Mouse (Mus musculus): Measurements from ENCODE around the gene Gm28048. TPM values are rescaled to one million over a fixed set of nuclear protein-coding genes. Genes with fewer than 3 reads are reported as not detected.

Gm28048 gene
- total RNA-seq, 1 experiment from 2014 or later = 52.4 TPM

DNA sequence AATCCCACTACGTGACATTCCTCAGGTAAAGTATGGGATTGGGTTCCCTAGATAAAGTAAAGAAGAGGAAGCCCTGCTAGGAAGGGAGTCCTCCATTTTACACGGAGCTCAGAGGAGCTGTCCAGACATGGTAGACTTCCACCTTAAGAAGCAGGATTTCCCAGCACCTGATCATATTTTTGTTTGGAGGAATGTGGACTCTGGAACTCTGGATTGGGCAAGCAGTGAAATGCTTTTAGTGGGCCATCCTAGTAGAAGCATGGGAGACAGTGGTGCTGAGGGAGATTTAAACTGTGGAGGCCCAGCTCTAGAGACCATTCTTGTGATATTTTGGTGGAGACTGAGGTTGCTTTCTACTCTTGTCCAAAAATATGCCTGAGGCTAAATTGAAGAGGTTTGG is 59.3 kb downstream of the Gm28048 start:
- ATAC-seq (replicated peaks in 1 of 2; ENCODE audit: insufficient read depth in 1 of 2, low FRiP score in 2 of 2, low TSS enrichment in 1 of 2, low read depth in 1 of 2, poor library complexity in 2 of 2, severe bottlenecking in 2 of 2) = no peak

DNA sequence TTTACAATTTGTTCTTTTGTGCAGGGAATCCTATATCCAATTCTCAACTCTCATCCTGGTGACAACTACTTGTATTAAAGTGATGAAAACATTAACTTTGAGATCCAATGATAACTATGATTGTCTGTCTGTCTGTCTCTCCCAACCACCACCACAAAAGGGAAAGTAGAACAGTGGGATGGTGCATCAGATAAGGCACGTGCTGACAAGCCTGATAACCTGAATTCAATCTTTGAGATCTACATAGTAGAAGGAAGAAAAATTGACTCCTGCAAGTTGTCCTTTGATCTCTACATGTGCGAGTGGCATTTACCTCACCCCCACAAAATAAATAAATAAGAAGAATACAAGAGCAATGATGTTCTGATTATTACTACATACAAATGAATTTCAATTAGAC is 62.6 kb downstream of the Gm28048 start:
- no peak for ATAC-seq (replicated peaks in 1 of 2; ENCODE audit: insufficient read depth in 1 of 2, low FRiP score in 2 of 2, low TSS enrichment in 1 of 2, low read depth in 1 of 2, poor library complexity in 2 of 2, severe bottlenecking in 2 of 2)

DNA sequence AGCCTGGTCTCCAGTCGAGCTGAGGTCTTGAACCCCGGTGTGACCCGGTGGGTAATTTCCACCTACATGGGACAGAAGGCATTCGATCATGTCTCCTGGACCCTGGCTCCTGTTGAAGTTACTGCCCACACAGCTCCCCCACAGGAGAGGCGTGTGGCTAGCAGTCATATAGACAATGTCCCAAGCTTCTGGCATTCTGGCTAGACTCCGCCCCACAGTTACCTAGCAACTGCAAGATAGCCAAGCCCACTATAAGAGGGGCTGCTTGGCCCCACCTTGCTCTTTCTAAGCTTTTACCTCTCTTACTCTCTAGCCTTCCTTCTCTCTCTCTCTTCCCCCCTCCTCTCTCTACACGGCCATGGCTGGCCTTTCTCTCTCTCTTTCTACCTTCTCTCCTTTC is 64.1 kb downstream of the Gm28048 start:
- no peak for ATAC-seq (replicated peaks in 1 of 2; ENCODE audit: insufficient read depth in 1 of 2, low FRiP score in 2 of 2, low TSS enrichment in 1 of 2, low read depth in 1 of 2, poor library complexity in 2 of 2, severe bottlenecking in 2 of 2)

DNA sequence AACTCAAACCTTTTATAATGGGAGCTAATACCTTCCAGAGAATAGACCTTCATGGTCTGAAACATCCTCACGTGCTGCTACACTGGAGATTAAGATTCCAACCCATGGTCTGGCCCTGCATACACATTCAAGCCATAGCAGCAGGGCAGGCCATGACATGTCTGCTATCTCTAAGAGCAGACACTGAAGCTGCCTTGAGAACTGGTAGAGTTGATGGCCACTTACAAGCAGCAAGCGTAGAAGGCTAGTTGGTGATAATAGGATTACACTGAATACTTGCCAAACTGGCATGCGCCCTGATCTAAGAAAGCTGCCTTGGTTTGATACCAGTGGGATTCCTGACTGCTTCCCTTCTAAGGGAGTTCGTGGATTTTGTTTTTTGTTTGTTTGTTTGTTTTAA is 68.1 kb downstream of the Gm28048 start:
- peak in 1 of 2 experiments; percentile 48; a peak in 2 of 4 replicates for ATAC-seq (replicated peaks in 1 of 2; ENCODE audit: insufficient read depth in 1 of 2, low FRiP score in 2 of 2, low TSS enrichment in 1 of 2, low read depth in 1 of 2, poor library complexity in 2 of 2, severe bottlenecking in 2 of 2)

DNA sequence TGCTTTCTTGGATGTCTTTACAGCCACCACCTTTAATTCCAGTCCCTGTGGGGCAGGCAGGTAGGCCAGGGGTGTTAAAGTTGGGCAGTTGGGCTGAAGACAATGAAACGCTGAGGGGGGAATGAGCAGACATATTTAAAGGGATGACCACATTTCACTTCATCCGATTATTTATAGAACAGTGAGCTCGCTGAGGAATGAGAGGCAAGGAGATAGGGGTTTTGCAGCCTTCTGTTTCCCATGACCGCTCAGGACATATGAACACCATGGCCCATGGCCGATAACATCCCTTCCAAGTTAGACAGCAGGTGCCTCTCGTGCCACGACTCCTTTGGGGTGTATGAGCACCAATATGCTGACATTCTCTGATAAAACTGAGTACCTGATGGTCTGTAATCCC is 70.1 kb downstream of the Gm28048 start:
- no peak for ATAC-seq (replicated peaks in 1 of 2; ENCODE audit: insufficient read depth in 1 of 2, low FRiP score in 2 of 2, low TSS enrichment in 1 of 2, low read depth in 1 of 2, poor library complexity in 2 of 2, severe bottlenecking in 2 of 2)

DNA sequence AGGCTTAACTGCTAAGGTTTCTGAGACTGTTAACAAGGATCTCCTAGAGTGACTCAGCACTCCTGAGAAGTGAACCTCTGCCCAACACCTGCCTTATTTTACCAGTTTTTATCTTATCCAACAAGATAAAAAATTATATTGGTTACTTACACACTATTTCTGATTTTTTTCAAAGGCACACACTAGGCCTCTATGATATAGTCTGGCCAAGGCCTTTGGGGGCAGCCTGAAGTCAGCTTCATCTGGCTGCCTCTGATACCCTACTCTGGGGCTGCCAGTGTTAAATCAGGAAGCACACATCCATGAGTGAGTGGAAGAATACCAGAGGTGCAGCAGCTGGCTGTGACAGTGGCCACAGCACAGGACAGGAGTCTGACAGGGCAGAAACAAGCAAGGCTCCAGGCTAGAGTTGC is 75.4 kb downstream of the Gm28048 start:
- peak; percentile 29 to 56; a peak in 2 of 4 replicates for ATAC-seq (replicated peaks in 1 of 2; ENCODE audit: insufficient read depth in 1 of 2, low FRiP score in 2 of 2, low TSS enrichment in 1 of 2, low read depth in 1 of 2, poor library complexity in 2 of 2, severe bottlenecking in 2 of 2)

DNA sequence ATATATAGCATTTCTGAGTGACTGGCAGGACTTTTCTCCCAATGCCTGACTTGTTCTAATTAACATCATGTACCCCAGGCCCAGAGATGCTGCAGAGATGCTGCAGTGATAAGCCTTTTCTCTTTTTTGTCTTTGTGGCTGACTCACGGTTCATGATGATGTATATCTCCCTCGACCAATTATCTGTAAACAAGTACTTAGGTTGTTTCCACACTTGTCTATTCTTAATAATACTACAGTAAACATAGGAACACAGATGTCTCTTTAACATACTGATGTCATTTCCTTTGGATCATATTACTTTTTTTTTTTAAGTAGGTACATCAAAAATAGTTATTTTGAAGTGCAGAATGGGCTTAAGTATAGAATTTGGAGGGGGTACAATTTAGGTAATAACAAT is 79.0 kb downstream of the Gm28048 start:
- ATAC-seq (replicated peaks in 1 of 2; ENCODE audit: insufficient read depth in 1 of 2, low FRiP score in 2 of 2, low TSS enrichment in 1 of 2, low read depth in 1 of 2, poor library complexity in 2 of 2, severe bottlenecking in 2 of 2) = no peak

DNA sequence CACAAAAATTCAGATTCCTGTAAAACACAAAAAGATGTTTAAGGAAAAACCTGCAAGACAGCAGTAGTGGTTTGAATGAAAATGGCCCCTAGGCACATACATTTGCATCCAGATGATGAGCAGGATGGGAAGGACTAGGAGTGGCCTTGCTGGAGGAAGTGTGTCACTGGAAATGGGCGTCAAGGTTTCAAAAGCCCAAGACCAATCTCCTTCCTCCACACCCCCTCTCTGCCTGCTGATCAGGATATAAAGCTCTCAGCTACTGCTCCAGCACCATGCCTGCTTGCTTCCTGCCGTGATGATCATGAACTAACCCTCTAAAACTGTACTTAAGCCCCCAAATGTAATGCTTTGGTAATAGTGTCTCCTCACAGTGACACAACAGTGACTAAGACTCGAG is 81.8 kb downstream of the Gm28048 start:
- no peak for ATAC-seq (replicated peaks in 1 of 2; ENCODE audit: insufficient read depth in 1 of 2, low FRiP score in 2 of 2, low TSS enrichment in 1 of 2, low read depth in 1 of 2, poor library complexity in 2 of 2, severe bottlenecking in 2 of 2)

DNA sequence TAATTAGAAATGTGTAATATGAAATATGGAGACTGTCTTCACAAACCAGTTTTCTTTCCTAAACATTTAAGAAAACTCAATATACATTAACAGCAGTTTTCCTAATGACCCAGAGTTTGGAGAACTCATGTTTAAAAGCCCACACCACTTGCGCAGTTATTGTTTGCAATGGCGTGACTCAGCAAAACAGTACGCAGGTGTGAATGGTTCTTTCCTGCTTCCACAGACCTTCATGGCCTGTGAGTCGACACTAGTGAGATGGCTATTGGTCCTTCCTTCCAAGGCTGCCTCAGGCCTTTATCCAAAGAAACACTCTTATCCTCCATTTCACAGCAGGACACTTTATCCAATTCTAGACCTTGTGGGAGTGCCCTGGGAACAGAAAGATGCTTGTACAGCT is 84.2 kb downstream of the Gm28048 start:
- ATAC-seq (replicated peaks in 1 of 2; ENCODE audit: insufficient read depth in 1 of 2, low FRiP score in 2 of 2, low TSS enrichment in 1 of 2, low read depth in 1 of 2, poor library complexity in 2 of 2, severe bottlenecking in 2 of 2) = no peak; a peak in 1 of 4 replicates

DNA sequence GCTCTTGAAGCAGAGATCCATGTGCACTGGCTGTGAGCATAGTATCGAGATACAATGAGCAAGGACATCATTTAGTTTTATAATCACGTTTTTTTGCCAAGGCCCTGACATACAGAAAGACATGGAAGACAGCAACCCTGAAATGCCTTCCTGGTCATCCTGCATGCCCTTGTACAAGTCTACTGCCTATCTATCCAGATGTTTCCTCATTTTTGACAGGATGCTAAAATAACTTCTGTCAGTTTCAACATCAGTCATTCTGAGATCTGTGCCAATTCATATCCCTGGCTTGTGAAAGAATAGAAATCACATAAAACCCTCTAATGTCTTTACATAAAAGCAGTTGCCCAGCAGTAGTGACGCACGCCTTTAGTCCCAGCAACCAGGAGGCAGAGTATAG is 84.8 kb downstream of the Gm28048 start:
- ATAC-seq (replicated peaks in 1 of 2; ENCODE audit: insufficient read depth in 1 of 2, low FRiP score in 2 of 2, low TSS enrichment in 1 of 2, low read depth in 1 of 2, poor library complexity in 2 of 2, severe bottlenecking in 2 of 2) = peak in 1 of 2 experiments; percentile 48; a peak in 1 of 4 replicates

DNA sequence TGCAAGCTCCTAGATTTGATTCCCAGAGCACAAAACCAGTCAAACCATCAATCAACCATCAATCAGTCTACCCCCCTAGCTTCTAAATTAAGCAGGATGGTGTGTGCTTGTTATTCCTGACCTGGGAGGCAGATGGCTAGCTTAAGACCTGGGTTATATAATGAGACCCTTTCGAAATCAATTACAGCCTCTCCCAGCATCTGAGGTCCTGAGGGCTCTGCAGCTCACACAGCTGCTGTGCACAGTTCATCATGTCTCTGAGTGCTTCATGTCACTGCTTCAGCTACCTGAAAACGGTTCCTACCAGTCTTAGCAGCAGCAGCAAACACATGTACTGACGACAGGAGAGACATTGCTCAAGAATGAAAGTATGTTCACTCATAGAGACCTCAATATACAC is 88.8 kb downstream of the Gm28048 start:
- ATAC-seq (replicated peaks in 1 of 2; ENCODE audit: insufficient read depth in 1 of 2, low FRiP score in 2 of 2, low TSS enrichment in 1 of 2, low read depth in 1 of 2, poor library complexity in 2 of 2, severe bottlenecking in 2 of 2) = no peak

DNA sequence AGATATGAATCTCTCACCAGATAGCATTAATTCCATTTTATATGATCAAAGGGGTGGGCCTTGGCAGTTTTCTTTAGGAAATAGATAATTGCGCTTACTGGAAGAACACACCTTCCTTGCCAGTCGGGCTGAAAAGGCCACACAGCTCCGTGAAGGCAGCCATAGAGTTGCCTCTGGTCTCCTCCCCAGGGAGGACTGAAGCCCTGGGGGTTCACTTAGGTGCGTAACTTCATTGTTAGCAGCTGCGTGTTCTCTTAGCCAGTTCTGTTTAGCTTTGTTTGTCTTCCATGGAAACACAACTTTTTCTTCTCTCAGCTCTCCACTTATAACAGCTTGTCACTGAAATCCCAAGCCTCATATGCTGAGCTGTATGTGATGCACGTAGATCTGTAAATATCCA is 89.4 kb downstream of the Gm28048 start:
- no peak for ATAC-seq (replicated peaks in 1 of 2; ENCODE audit: insufficient read depth in 1 of 2, low FRiP score in 2 of 2, low TSS enrichment in 1 of 2, low read depth in 1 of 2, poor library complexity in 2 of 2, severe bottlenecking in 2 of 2)

DNA sequence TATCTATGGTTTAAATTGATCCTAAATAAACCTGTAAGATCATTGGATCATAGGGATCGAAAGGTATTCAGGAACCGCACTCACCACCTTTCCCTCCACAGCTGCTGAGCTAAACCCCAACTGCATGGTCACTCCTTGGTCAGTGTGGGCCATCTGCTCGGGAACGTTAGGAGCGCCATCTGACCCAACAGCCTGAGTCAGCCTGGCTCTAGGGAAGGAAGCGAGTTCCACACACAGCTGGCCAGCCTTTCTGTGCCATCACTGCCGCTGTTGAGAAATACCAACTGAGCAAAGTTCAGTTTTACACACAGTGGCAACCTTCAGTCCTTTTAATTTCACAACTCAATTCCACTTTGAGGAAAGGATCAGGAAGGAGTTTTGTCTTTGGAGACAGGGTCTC is 90.0 kb downstream of the Gm28048 start:
- ATAC-seq (replicated peaks in 1 of 2; ENCODE audit: insufficient read depth in 1 of 2, low FRiP score in 2 of 2, low TSS enrichment in 1 of 2, low read depth in 1 of 2, poor library complexity in 2 of 2, severe bottlenecking in 2 of 2) = peak; percentile 19 to 66; a peak in 1 of 4 replicates

DNA sequence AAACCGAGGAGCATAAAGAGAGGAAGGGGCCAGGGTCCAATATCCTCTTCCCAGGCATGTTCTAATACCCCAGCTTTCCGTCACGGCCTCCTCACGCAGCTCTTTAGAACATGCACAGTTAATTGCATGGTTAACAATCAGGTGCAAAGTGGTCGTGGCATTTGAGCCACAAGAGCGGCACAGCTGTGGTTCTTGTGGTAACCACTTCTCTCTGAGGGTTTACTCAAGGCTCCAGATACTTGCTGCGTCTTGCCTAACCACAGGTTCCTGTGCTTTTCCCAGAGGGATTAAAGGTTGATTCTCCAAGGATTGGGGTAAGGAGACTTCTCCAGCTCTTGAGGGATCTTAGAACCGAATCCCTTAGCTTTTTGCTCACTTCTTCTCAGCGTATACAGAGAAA is 90.6 kb downstream of the Gm28048 start:
- ATAC-seq (replicated peaks in 1 of 2; ENCODE audit: insufficient read depth in 1 of 2, low FRiP score in 2 of 2, low TSS enrichment in 1 of 2, low read depth in 1 of 2, poor library complexity in 2 of 2, severe bottlenecking in 2 of 2) = peak; percentile 51 to 60; a peak in 3 of 4 replicates

DNA sequence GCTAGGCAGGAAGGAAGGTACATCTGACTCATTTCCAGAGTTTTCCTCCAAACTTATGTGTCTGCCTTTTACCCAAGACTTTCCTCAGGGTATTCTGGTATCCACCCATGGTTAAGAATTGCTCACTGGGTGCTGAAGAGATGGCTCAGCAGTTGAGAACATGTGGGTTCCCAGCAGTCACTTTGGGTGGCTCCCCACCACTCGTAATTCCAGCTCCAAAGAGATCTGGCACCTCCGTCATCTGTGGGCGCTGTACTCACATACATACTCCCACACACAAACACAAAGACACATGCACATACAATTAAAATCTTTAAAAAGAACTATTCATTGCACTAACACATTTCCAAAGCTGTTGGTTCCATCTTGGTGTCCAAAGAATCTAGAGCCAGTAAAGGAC is 92.7 kb downstream of the Gm28048 start:
- no peak for ATAC-seq (replicated peaks in 1 of 2; ENCODE audit: insufficient read depth in 1 of 2, low FRiP score in 2 of 2, low TSS enrichment in 1 of 2, low read depth in 1 of 2, poor library complexity in 2 of 2, severe bottlenecking in 2 of 2)

DNA sequence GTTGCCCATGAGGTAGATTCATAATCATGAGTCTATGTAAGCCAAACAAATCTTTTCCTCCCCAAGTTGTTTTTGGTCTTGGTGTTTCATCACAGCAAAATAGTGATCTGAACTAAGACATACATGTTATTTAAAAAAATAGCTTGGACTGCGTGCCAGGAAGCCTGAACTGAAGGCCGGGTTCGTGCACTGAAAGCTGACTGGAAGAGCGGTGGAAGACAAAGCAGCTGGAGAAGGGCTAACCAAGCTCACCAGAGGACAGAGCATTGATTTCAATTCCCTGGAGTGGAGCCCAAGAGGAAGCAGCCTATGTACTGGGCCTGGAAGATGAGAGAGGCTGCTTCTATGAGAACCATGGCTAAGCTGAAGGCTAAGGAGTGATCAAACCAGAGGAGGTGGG is 94.9 kb downstream of the Gm28048 start:
- ATAC-seq (replicated peaks in 1 of 2; ENCODE audit: insufficient read depth in 1 of 2, low FRiP score in 2 of 2, low TSS enrichment in 1 of 2, low read depth in 1 of 2, poor library complexity in 2 of 2, severe bottlenecking in 2 of 2) = no peak

DNA sequence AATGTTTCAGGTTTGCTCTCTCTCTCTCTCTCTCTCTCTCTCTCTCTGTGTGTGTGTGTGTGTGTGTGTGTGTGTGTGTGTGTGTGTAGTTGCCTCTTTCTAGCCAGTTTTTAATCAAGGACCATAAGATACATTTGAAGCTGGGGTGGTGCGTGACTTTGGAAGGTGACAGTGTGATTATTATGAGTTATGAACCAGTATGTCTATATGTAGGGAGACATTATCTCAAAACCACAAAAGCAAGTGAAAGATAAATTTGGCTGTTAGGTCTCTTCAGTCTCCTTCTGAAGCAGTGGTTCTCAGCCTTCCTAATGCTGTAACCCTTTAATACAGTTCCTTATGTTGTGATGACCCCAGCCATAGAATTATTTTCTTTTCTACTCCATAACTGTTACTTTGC is 96.5 kb downstream of the Gm28048 start:
- ATAC-seq (replicated peaks in 1 of 2; ENCODE audit: insufficient read depth in 1 of 2, low FRiP score in 2 of 2, low TSS enrichment in 1 of 2, low read depth in 1 of 2, poor library complexity in 2 of 2, severe bottlenecking in 2 of 2) = no peak

DNA sequence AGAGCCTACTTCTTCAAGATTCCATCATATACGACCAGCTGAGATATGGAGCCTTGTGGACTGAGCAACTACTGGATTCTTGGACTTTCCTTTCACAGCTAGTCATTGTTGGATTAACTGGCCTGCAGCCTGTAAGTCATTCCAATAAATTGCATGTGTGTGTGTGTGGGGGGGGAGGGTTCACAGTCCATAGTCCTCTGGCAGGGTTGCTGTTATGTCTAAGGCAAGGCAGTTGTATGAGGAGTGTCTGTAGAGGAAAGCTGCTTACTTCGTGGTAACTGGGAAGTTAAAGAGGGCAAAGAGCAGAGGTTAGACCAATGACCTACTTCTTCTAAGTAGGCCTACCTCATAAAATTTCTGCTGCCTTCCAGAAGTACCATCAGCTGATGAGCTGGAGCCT is 98.2 kb downstream of the Gm28048 start:
- no peak for ATAC-seq (replicated peaks in 1 of 2; ENCODE audit: insufficient read depth in 1 of 2, low FRiP score in 2 of 2, low TSS enrichment in 1 of 2, low read depth in 1 of 2, poor library complexity in 2 of 2, severe bottlenecking in 2 of 2)

DNA sequence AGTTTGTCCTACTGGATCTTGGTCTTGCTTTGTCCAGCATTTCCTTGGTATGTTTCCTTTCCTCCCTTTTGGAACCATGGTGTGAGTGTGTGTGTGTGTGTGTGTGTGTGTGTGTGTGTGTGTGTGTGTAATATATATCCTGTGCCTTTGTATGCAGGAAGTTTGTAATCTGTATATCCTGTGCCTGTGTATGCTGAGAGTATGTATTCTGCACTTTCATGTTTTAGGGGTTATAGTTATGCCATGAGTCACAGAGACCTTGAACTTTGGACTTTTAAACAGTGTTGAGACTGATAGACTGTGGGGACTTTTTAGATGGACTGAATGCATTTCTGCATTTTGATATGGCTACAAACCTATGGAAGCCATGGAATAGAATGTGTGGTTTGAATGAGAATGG is 99.0 kb downstream of the Gm28048 start:
- no peak for ATAC-seq (replicated peaks in 1 of 2; ENCODE audit: insufficient read depth in 1 of 2, low FRiP score in 2 of 2, low TSS enrichment in 1 of 2, low read depth in 1 of 2, poor library complexity in 2 of 2, severe bottlenecking in 2 of 2)

Measured in hematopoietic stem cell, adult 5-6 weeks (primary cell).